Mouse (Mus musculus) brain, embryonic 14.5 days (tissue): ENCODE measurements around the gene Nin. TPM values are rescaled to one million over a fixed set of nuclear protein-coding genes. Genes with fewer than 3 reads are reported as not detected.

Experiments
- DNase-seq: peaks from one replicate; pipeline ENCODE4 v3.0.0-alpha.2; 2011; ENCODE audit warnings: low read depth
- CTCF ChIP-seq: fragments of 200-500 bp; IDR thresholded peaks from 2 replicates; pipeline ENCODE4 v1.5.1; 2012; ENCODE audit warnings: inconsistent platforms, mild to moderate bottlenecking, moderate library complexity, borderline replicate concordance; ENCODE audit not compliant: insufficient read depth, insufficient read length; ENCODE audit errors: extremely low read depth
- POLR2A ChIP-seq: fragments of 200-500 bp; IDR thresholded peaks from 2 replicates; pipeline ENCODE4 v1.6.1; 2012; ENCODE audit warnings: mild to moderate bottlenecking, inconsistent platforms, borderline replicate concordance; ENCODE audit not compliant: poor library complexity, insufficient read depth, insufficient read length, severe bottlenecking; ENCODE audit errors: extremely low read depth
- polyA plus RNA-seq: library from polyadenylated mRNA; depleted of rRNA; stranded (reverse); fragments of >200 nt; gene quantifications from 2 replicates; pipeline ENCODE4 v1.2.3, GENCODE M21; 2012

Nin gene
- polyA plus RNA-seq, 1 experiment = 23.8 TPM

DNA sequence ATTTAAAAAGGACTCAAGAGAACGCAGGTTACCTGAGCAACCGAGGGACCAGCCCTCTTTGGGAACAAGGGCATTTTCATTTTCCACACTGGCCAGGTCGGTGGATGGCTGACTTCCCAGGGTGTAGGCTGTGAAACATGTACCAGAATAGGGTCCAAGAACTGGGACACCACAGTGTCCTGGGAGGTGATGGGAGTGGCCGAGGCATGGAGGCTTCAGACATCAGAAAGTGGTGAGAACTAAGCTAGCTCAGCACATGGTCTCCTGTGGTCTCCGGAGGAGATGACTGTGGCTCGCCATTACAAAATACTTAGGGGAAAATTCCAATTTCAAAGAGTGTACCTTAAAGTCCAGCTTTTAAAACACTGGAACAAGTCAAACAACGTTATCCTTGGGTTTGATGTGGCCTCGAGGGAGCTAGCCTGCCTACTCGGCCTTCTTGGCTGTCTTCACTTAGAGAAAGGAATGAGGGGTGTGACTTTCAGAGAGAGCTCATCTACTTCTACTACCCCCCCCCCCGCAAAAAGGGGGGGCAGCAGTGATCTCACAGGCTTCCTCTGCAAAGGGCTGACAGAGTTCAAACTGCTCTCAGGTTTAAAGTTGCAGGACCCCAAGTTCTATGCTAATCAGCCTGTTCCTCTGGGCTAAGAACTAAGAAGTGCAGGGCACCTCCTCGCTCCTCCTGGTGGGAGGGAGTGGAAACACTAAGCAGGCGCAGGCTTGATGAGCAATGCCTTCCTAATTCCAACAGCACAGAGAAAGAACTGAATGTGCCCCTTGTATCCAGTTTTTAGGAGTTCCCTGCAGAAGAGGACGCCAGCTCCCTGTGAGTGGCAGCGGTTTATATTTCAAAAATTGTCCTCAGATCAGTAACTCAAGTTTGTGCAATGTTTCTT lies 54.3 kb downstream of the Nin start:
- no peak for TF ChIP-seq POLR2A
- TF ChIP-seq CTCF = peak; percentile 25; the same call in 1 of the 2 replicates
- DNase-seq = no peak

DNA sequence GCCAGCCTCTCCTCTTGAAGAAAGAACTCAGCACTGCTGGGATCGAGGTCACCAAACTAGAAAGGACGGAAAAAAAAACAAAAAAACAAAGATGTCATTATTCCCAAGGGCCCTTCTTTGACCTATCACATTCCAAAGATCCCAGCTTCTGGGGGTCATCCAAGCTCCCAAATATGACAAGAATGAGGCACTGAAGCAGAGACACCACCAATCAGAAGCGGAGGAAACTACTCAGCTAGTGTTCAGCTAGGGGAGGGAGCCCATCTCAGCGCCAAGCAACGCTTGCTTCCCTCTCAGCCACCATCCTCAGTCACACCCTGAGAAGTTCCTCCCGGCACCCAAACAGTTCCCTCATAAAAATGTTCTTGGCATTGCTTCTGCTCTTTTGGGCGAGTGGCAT lies 62.8 kb downstream of the Nin start:
- no peak for DNase-seq
- TF ChIP-seq POLR2A (no peak), CTCF (no peak)

DNA sequence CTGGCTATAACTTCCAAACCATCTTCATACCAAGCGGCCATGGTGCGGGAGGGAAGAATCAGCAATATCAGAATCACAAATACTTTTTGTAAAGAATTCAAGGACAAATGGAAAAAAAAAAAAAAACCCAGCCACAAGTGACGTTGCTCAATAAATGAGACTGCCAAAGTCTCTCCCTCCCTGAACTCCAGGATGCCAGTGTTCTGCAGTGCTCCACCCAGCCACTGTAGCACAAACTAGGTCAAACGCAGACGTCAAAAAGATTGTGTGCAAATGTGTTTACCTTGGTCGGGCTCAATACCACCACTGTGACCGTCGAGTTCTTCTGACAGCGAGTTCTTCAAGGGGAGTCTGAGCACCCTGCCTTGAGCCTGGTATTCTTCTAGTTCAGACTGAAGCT lies 64.8 kb downstream of the Nin start:
- no peak for DNase-seq
- TF ChIP-seq POLR2A = no peak
- no peak for TF ChIP-seq CTCF

- TF ChIP-seq POLR2A (no peak), CTCF (no peak)
- DNase-seq = no peak
Measured at GRCm38 (mm10) chr12:70047281-70047680, 66.2 kb downstream of the Nin start.

- TF ChIP-seq CTCF (no peak), POLR2A (no peak)
- DNase-seq = no peak
Measured at GRCm38 (mm10) chr12:70044353-70044752, 69.2 kb downstream of the Nin start.

DNA sequence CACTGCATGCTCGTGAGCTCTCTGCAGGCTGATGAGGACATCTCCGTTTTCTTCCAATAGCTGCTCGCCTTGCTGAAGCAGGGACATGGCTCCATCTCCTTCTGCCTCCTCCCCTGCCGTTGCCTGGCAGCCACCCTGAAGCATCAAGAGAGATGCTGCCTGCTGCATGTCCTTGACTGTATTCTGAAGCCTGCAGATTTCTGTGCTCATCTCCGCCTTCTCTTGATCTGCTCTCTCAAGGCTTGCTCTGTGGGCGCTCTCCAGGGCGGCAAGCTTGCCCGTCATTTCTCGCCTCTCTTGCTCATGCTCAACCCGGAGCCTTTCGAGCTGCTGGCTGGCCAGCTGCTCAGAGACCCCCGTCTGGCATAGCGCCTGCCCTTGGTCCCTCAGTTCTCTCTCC lies 70.1 kb downstream of the Nin start:
- no peak for TF ChIP-seq POLR2A
- TF ChIP-seq CTCF = no peak
- DNase-seq = no peak

GRCm38 (mm10) chr12:70040981-70041380 lies 72.5 kb downstream of the Nin start:
- TF ChIP-seq POLR2A (no peak), CTCF (no peak)
- DNase-seq = peak; percentile 32

DNA sequence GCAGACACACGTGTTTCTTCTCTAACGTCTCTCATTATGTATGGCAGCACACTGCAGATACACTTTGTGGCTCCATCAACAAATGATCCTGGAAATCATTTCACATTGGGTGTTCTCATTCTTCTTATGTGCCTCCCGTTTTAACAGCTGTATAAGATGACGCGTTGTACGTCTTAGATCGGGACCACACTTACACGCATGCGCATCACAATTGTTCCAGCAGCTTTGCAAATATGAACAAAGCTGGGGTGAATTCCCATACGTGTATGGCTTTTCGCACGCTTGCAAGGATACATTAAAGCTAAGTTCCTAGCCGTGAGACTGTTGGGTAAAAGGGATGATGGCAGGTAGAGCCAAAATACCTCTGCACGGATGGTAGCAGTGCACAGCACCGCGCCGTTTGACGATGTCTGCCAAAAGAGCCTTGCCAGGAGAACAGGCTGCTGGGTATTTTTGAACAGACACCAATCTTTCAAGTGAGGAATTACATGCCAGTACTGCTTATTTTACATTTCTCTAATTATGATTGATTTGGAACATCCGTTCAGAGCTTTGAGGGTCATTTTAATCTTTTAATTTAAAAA lies 76.7 kb downstream of the Nin start:
- TF ChIP-seq POLR2A = no peak
- no peak for TF ChIP-seq CTCF
- DNase-seq = peak; percentile 54

DNA sequence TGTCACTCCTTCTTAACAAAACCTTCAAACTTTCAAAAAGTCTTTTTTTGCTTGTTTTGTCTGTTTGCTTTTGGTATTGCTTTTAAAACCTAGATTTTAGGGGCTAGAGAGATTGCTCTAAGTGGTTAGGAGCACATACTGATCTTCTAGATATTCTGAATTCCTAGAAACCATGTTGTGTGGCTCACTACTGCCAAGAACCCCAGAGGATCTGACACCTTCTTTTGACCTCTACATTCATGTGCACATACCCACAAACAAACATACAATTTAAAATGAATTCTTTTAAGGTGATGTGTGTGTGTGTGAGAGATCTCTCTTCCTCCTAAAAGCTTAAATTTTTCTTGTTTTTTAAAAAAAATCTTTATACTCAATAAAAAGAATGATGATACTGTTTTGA lies 87.3 kb downstream of the Nin start:
- no peak for DNase-seq
- TF ChIP-seq POLR2A (no peak), CTCF (no peak)

GRCm38 (mm10) chr12:70025431-70025830 lies 88.1 kb downstream of the Nin start:
- no peak for DNase-seq
- TF ChIP-seq CTCF (no peak), POLR2A (no peak)

- DNase-seq = no peak
- TF ChIP-seq CTCF (no peak), POLR2A (no peak)
Measured at GRCm38 (mm10) chr12:70023580-70023979, 89.9 kb downstream of the Nin start.

GRCm38 (mm10) chr12:70018153-70018552 lies 95.4 kb downstream of the Nin start:
- TF ChIP-seq POLR2A = no peak
- no peak for TF ChIP-seq CTCF
- DNase-seq = no peak
